Mouse (Mus musculus) hindbrain, embryonic 15.5 days (tissue): Measurements from ENCODE around the gene Mvb12b. TPM values are rescaled to one million over a fixed set of nuclear protein-coding genes. Genes with fewer than 3 reads are reported as not detected.

Source experiments
- ATAC-seq: fragments of 200-750 bp; cut with Nextera tagmentation; 2 replicates; pipeline ENCODE4 v1.8.0; 2017; ENCODE audit warnings: low read depth, moderate number of reproducible peaks, moderate TSS enrichment; ENCODE audit not compliant: low FRiP score
- H3K27ac ChIP-seq: fragments of 300-500 bp; sonication (generic); replicated peaks from 2 replicates; pipeline ENCODE4 v1.5.1; 2015; ENCODE audit warnings: mild to moderate bottlenecking, inconsistent platforms
- H3K27me3 ChIP-seq: fragments of 300-500 bp; sonication (generic); 2 replicates; pipeline ENCODE4 v1.6.1; 2015; ENCODE audit warnings: control low read depth, inconsistent platforms
- H3K36me3 ChIP-seq: fragments of 300-500 bp; sonication (generic); 2 replicates; pipeline ENCODE4 v1.6.1; 2015; ENCODE audit warnings: control low read depth, inconsistent platforms
- H3K4me1 ChIP-seq: fragments of 300-500 bp; sonication (generic); replicated peaks from 2 replicates; pipeline ENCODE4 v1.6.1; 2015; ENCODE audit warnings: control low read depth, inconsistent platforms
- H3K4me2 ChIP-seq: fragments of 300-500 bp; sonication (generic); 2 replicates; pipeline ENCODE4 v1.6.1; 2015; ENCODE audit warnings: moderate library complexity, mild to moderate bottlenecking, inconsistent platforms
- H3K4me3 ChIP-seq: fragments of 300-500 bp; sonication (generic); 2 replicates; pipeline ENCODE4 v1.5.1; 2015; ENCODE audit warnings: mild to moderate bottlenecking, inconsistent platforms
- H3K9ac ChIP-seq: fragments of 300-500 bp; sonication (generic); 2 replicates; pipeline ENCODE4 v1.6.1; 2015; ENCODE audit warnings: inconsistent platforms
- H3K9me3 ChIP-seq: fragments of 300-500 bp; sonication (generic); 2 replicates; pipeline ENCODE4 v1.6.1; 2016; ENCODE audit warnings: control low read depth, inconsistent platforms
- WGBS: fragments of 180-500 bp; shearing (Covaris S2); methylation state at CpG from one replicate; pipeline ENCODE4 v1.1.7; 2015; 5-methylcytosine and 5-hydroxymethylcytosine counted together
- polyA plus RNA-seq: library from polyadenylated mRNA; unstranded; fragments of >200 nt; fragmentation: Nextera tagmentation; extraction: Ambion mirVana; gene quantifications from 2 replicates; pipeline ENCODE4 v1.2.1, GENCODE M21; 2015

Gene Mvb12b
- polyA plus RNA-seq, 1 experiment from 2014 or later = 66.2 TPM

- Histone ChIP-seq H3K36me3 (no peaks in the 10 kb centered on the region), H3K9ac (no peak overlapping the region), H3K4me3 (no peak overlapping the region), H3K27ac (0 out of 2 replicates have a peak overlapping the region, but pooled peaks have one; percentile 18), H3K4me2 (no peak overlapping the region), H3K4me1 (peaks cover 36% of the 10 kb centered on the region), H3K27me3 (no peaks in the 10 kb centered on the region), H3K9me3 (no peaks in the 10 kb centered on the region)
- 62% methylated on average over 13 of the region's 13 CpGs for WGBS
- no peak for ATAC-seq
Measured at GRCm38 (mm10) chr2:33801760-33802159, 86.0 kb downstream of the Mvb12b start.

- Histone ChIP-seq H3K27ac (0 out of 2 replicates have a peak overlapping the region, but pooled peaks have one; percentile 18), H3K9ac (no peak overlapping the region), H3K4me1 (peaks cover 38% of the 10 kb centered on the region), H3K4me3 (no peak overlapping the region), H3K4me2 (no peak overlapping the region), H3K9me3 (no peaks in the 10 kb centered on the region), H3K36me3 (no peaks in the 10 kb centered on the region), H3K27me3 (no peaks in the 10 kb centered on the region)
- ATAC-seq = no peak
- 63% methylated on average over 8 of the region's 8 CpGs for WGBS
Measured at GRCm38 (mm10) chr2:33801336-33801735, 86.4 kb downstream of the Mvb12b start.

GRCm38 (mm10) chr2:33800221-33800620 lies 87.5 kb downstream of the Mvb12b start:
- H3K27me3 ChIP-seq = no peaks in the 10 kb centered on the region
- no peaks in the 10 kb centered on the region for H3K9me3 ChIP-seq
- no peak overlapping the region for H3K9ac ChIP-seq
- H3K4me2 ChIP-seq = no peak overlapping the region
- H3K36me3 ChIP-seq = no peaks in the 10 kb centered on the region
- no peak overlapping the region for H3K27ac ChIP-seq
- no peak overlapping the region for H3K4me3 ChIP-seq
- peaks cover 39% of the 10 kb centered on the region for H3K4me1 ChIP-seq
- 84% methylated on average over 6 of the region's 6 CpGs for WGBS
- no peak for ATAC-seq

GRCm38 (mm10) chr2:33795716-33796472 lies 91.9 kb downstream of the Mvb12b start:
- Histone ChIP-seq H3K4me3 (no peak overlapping the region), H3K9ac (no peak overlapping the region), H3K4me2 (no peak overlapping the region), H3K27ac (peak overlapping the region; percentile 67), H3K36me3 (no peaks in the 10 kb centered on the region), H3K4me1 (peaks cover 49% of the 10 kb centered on the region), H3K27me3 (no peaks in the 10 kb centered on the region), H3K9me3 (no peaks in the 10 kb centered on the region)
- 0 out of 2 replicates have a peak, but pooled peaks have one; percentile 19 for ATAC-seq
- 52% methylated on average over 15 of the region's 15 CpGs for whole genome bisulfite sequencing

GRCm38 (mm10) chr2:33795001-33795580 lies 92.7 kb downstream of the Mvb12b start:
- ATAC-seq = no peak
- no peak overlapping the region for H3K4me2 ChIP-seq
- H3K27me3 ChIP-seq = no peaks in the 10 kb centered on the region
- 80% methylated on average over 7 of the region's 7 CpGs for WGBS
- H3K4me3 ChIP-seq = no peak overlapping the region
- H3K4me1 ChIP-seq = peaks cover 56% of the 10 kb centered on the region
- no peaks in the 10 kb centered on the region for H3K9me3 ChIP-seq
- H3K9ac ChIP-seq = no peak overlapping the region
- peak overlapping the region; percentile 67 for H3K27ac ChIP-seq
- H3K36me3 ChIP-seq = no peaks in the 10 kb centered on the region

GRCm38 (mm10) chr2:33794483-33794882 lies 93.3 kb downstream of the Mvb12b start:
- H3K4me3 ChIP-seq = no peak overlapping the region
- no peak for ATAC-seq

GRCm38 (mm10) chr2:33790301-33790700 lies 97.4 kb downstream of the Mvb12b start:
- ATAC-seq = no peak
- Histone ChIP-seq H3K27me3 (no peaks in the 10 kb centered on the region), H3K9me3 (no peaks in the 10 kb centered on the region), H3K4me1 (peaks cover 66% of the 10 kb centered on the region), H3K4me3 (no peak overlapping the region), H3K27ac (peak overlapping the region; percentile 58), H3K36me3 (no peaks in the 10 kb centered on the region), H3K4me2 (no peak overlapping the region), H3K9ac (no peak overlapping the region)
- 38% methylated on average over 5 of the region's 5 CpGs for WGBS

More at GRCm38 (mm10) chr2:33794483-33794882, 93.3 kb downstream of the Mvb12b start:
- Histone ChIP-seq H3K9ac (no peak overlapping the region), H3K9me3 (no peaks in the 10 kb centered on the region), H3K27ac (peak overlapping the region; percentile 67; the same call in 1 of the 2 replicates), H3K4me2 (no peak overlapping the region), H3K4me1 (peaks cover 62% of the 10 kb centered on the region), H3K27me3 (no peaks in the 10 kb centered on the region), H3K36me3 (no peaks in the 10 kb centered on the region)
- 51% methylated on average over 9 of the region's 9 CpGs for WGBS

- peak overlapping the region; percentile 58 for H3K27ac ChIP-seq
- H3K27me3 ChIP-seq = no peaks in the 10 kb centered on the region
Measured at GRCm38 (mm10) chr2:33789732-33790131, 98.0 kb downstream of the Mvb12b start.

GRCm38 (mm10) chr2:33789279-33789678 lies 98.5 kb downstream of the Mvb12b start:
- 17% methylated on average over 6 of the region's 6 CpGs for WGBS
- no peak overlapping the region for H3K4me2 ChIP-seq
- no peak overlapping the region for H3K4me3 ChIP-seq
- ATAC-seq = no peak
- no peaks in the 10 kb centered on the region for H3K27me3 ChIP-seq
- no peaks in the 10 kb centered on the region for H3K36me3 ChIP-seq
- H3K9me3 ChIP-seq = no peaks in the 10 kb centered on the region
- H3K9ac ChIP-seq = no peak overlapping the region
- H3K27ac ChIP-seq = peak overlapping the region; percentile 58
- H3K4me1 ChIP-seq = peaks cover 62% of the 10 kb centered on the region

More at GRCm38 (mm10) chr2:33789732-33790131, 98.0 kb downstream of the Mvb12b start:
- no peak overlapping the region for H3K4me3 ChIP-seq
- peaks cover 64% of the 10 kb centered on the region for H3K4me1 ChIP-seq
- 41% methylated on average over 9 of the region's 9 CpGs for WGBS
- no peaks in the 10 kb centered on the region for H3K36me3 ChIP-seq
- H3K9ac ChIP-seq = no peak overlapping the region
- H3K4me2 ChIP-seq = no peak overlapping the region
- ATAC-seq = no peak
- no peaks in the 10 kb centered on the region for H3K9me3 ChIP-seq

- no peak overlapping the region for H3K4me3 ChIP-seq
- no peaks in the 10 kb centered on the region for H3K36me3 ChIP-seq
- no peak overlapping the region for H3K9ac ChIP-seq
- H3K27ac ChIP-seq = 0 out of 2 replicates have a peak overlapping the region, but pooled peaks have one; percentile 58
- ATAC-seq = no peak
- H3K9me3 ChIP-seq = no peaks in the 10 kb centered on the region
- 43% methylated on average over 7 of the region's 7 CpGs for WGBS
- peaks cover 58% of the 10 kb centered on the region for H3K4me1 ChIP-seq
- H3K4me2 ChIP-seq = no peak overlapping the region
- H3K27me3 ChIP-seq = no peaks in the 10 kb centered on the region
Measured at GRCm38 (mm10) chr2:33788851-33789250, 98.9 kb downstream of the Mvb12b start.

- Histone ChIP-seq H3K9ac (no peak overlapping the region), H3K27ac (peak overlapping the region; percentile 77), H3K27me3 (no peaks in the 10 kb centered on the region), H3K4me3 (no peak overlapping the region), H3K4me1 (peaks cover 57% of the 10 kb centered on the region), H3K9me3 (no peaks in the 10 kb centered on the region), H3K36me3 (no peaks in the 10 kb centered on the region), H3K4me2 (no peak overlapping the region)
- ATAC-seq = no peak
- WGBS = 26% methylated on average over 13 of the region's 13 CpGs
Measured at GRCm38 (mm10) chr2:33788131-33788530, 99.6 kb downstream of the Mvb12b start.

GRCm38 (mm10) chr2:33786064-33786463 lies 101.7 kb downstream of the Mvb12b start:
- H3K9me3 ChIP-seq = no peaks in the 10 kb centered on the region
- no peak for ATAC-seq
- no peak overlapping the region for H3K9ac ChIP-seq
- no peaks in the 10 kb centered on the region for H3K27me3 ChIP-seq
- H3K4me3 ChIP-seq = no peak overlapping the region
- WGBS = 30% methylated on average over 6 of the region's 6 CpGs
- no peaks in the 10 kb centered on the region for H3K36me3 ChIP-seq
- peaks cover 69% of the 10 kb centered on the region for H3K4me1 ChIP-seq
- no peak overlapping the region for H3K4me2 ChIP-seq
- H3K27ac ChIP-seq = peak overlapping the region; percentile 82
